Mouse (Mus musculus) forebrain, embryonic 12.5 days (tissue): ENCODE results near the gene Zdhhc13. TPM values are rescaled to one million over a fixed set of nuclear protein-coding genes. Genes with fewer than 3 reads are reported as not detected.

ENCODE experiments used
- ATAC-seq: fragments of 200-750 bp; cut with Nextera tagmentation; 2 replicates; pipeline ENCODE4 v1.8.0; 2017; ENCODE audit warnings: moderate TSS enrichment; ENCODE audit not compliant: low FRiP score
- H3K27ac ChIP-seq: fragments of 300-500 bp; sonication (generic); 2 replicates; pipeline ENCODE4 v1.5.1; 2016; ENCODE audit warnings: mild to moderate bottlenecking
- H3K27me3 ChIP-seq: fragments of 300-500 bp; sonication (generic); 2 replicates; pipeline ENCODE4 v1.6.1; 2016; ENCODE audit warnings: mild to moderate bottlenecking
- H3K36me3 ChIP-seq: fragments of 300-500 bp; sonication (generic); replicated peaks from 2 replicates; pipeline ENCODE4 v1.6.1; 2016; ENCODE audit warnings: mild to moderate bottlenecking
- H3K4me1 ChIP-seq: fragments of 300-500 bp; sonication (generic); 2 replicates; pipeline ENCODE4 v1.6.1; 2016
- H3K4me2 ChIP-seq: fragments of 300-500 bp; sonication (generic); 2 replicates; pipeline ENCODE4 v1.6.1; 2016; ENCODE audit warnings: mild to moderate bottlenecking, moderate library complexity
- H3K4me3 ChIP-seq: fragments of 300-500 bp; sonication (generic); replicated peaks from 2 replicates; pipeline ENCODE4 v1.5.1; 2016; ENCODE audit warnings: mild to moderate bottlenecking
- H3K9ac ChIP-seq: fragments of 300-500 bp; sonication (generic); 2 replicates; pipeline ENCODE4 v1.6.1; 2016; ENCODE audit warnings: mild to moderate bottlenecking
- H3K9me3 ChIP-seq: fragments of 300-500 bp; sonication (generic); 2 replicates; pipeline ENCODE4 v1.6.1; 2016
- WGBS: fragments of 180-500 bp; shearing (Covaris S2); methylation state at CpG from one replicate; pipeline ENCODE4 v1.1.7; 2016; 5-methylcytosine and 5-hydroxymethylcytosine counted together
- polyA plus RNA-seq: library from polyadenylated mRNA; unstranded; fragments of >200 nt; fragmentation: Nextera tagmentation; extraction: Ambion mirVana; gene quantifications from 2 replicates; pipeline ENCODE4 v1.2.1, GENCODE M21; 2016

The Zdhhc13 gene
- polyA plus RNA-seq, 1 experiment from 2014 or later = 38.9 TPM

GRCm38 (mm10) chr7:48832735-48833134 lies 43.9 kb downstream of the Zdhhc13 start:
- Histone ChIP-seq H3K9me3 (no peaks in the 10 kb centered on the region), H3K9ac (no peak overlapping the region), H3K4me1 (peaks cover 13% of the 10 kb centered on the region), H3K36me3 (peaks cover 5% of the 10 kb centered on the region), H3K27me3 (0 out of 2 replicates have a peak, but pooled peaks cover 6% of the 10 kb centered on the region), H3K4me2 (no peak overlapping the region), H3K4me3 (no peak overlapping the region), H3K27ac (no peak overlapping the region)
- no peak for ATAC-seq
- WGBS = 72% methylated on average over 1 of the region's 1 CpGs

GRCm38 (mm10) chr7:48834371-48834970 lies 45.7 kb downstream of the Zdhhc13 start:
- Histone ChIP-seq H3K36me3 (no peaks in the 10 kb centered on the region), H3K9ac (no peak overlapping the region), H3K9me3 (no peaks in the 10 kb centered on the region), H3K4me2 (no peak overlapping the region), H3K27ac (no peak overlapping the region), H3K4me3 (no peak overlapping the region), H3K27me3 (0 out of 2 replicates have a peak, but pooled peaks cover 7% of the 10 kb centered on the region), H3K4me1 (peaks cover 13% of the 10 kb centered on the region)
- 43% methylated on average over 4 of the region's 4 CpGs for WGBS
- no peak; the same call in 1 of the 2 replicates for ATAC-seq

DNA sequence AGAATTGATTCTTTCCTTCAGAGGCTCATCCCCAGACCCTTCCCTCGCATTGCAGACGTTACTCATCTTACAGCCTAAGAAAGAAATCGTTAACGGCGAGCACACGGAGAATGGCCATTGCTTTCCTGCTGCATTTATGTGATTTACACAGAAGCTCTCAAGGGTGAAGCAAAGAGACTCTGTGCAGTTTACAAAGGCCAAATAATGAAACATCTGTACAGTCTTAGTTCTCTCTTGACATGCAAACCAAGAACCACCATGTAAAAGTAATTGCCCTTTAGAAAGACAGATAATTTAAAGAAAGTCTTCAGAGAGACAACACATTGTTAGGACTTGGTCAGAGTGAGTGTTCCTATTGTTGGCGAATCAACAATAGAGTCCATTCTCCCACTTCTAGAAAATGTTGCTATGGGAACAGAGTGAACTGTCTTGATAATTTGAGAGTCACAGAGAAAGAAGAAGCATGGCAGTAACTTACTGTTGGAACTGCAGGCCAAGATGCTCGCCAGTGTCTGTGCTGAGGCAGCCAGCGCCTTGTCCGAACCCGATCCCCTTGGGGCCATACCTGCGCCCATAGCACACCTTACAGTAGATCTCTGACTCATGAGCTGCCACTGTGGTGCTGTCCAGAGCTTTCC lies 46.3 kb downstream of the Zdhhc13 start:
- peaks cover 13% of the 10 kb centered on the region for H3K4me1 ChIP-seq
- H3K4me3 ChIP-seq = no peak overlapping the region
- WGBS = 56% methylated on average over 12 of the region's 12 CpGs
- no peaks in the 10 kb centered on the region for H3K36me3 ChIP-seq
- 0 out of 2 replicates have a peak, but pooled peaks cover 7% of the 10 kb centered on the region for H3K27me3 ChIP-seq
- H3K27ac ChIP-seq = no peak overlapping the region
- H3K4me2 ChIP-seq = no peak overlapping the region
- H3K9me3 ChIP-seq = no peaks in the 10 kb centered on the region
- no peak overlapping the region for H3K9ac ChIP-seq
- ATAC-seq = no peak; the same call in 1 of the 2 replicates

GRCm38 (mm10) chr7:48836949-48837348 lies 48.1 kb downstream of the Zdhhc13 start:
- Histone ChIP-seq H3K4me3 (no peak overlapping the region), H3K27ac (no peak overlapping the region), H3K9ac (no peak overlapping the region), H3K4me2 (no peak overlapping the region), H3K36me3 (no peaks in the 10 kb centered on the region), H3K9me3 (no peaks in the 10 kb centered on the region), H3K27me3 (0 out of 2 replicates have a peak, but pooled peaks cover 7% of the 10 kb centered on the region), H3K4me1 (peaks cover 13% of the 10 kb centered on the region)
- 81% methylated on average over 6 of the region's 6 CpGs for WGBS
- ATAC-seq = no peak

DNA sequence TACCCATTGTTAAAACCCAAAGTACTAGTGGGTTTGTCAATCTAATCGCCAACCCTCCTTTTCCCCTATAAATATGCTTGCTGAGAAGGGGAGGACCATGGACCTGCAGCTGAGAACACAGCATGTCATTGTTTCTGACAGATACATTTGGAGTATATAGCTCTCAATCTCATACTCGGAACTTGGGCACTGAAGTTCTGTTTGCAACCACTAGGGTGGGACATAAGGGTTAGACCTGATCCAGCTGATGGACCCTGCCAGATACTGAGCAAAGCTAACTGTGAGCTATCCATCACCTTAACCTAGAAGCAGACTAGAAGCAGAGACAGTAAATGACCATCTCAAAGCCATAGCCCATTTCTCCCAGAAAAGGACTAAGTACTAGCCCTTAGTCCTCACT lies 49.6 kb downstream of the Zdhhc13 start:
- 71% methylated on average over 2 of the region's 2 CpGs for WGBS
- Histone ChIP-seq H3K9me3 (no peaks in the 10 kb centered on the region), H3K4me2 (no peak overlapping the region), H3K9ac (no peak overlapping the region), H3K4me3 (no peak overlapping the region), H3K27me3 (0 out of 2 replicates have a peak, but pooled peaks cover 3% of the 10 kb centered on the region), H3K27ac (no peak overlapping the region), H3K4me1 (peaks cover 13% of the 10 kb centered on the region), H3K36me3 (no peaks in the 10 kb centered on the region)
- no peak for ATAC-seq

DNA sequence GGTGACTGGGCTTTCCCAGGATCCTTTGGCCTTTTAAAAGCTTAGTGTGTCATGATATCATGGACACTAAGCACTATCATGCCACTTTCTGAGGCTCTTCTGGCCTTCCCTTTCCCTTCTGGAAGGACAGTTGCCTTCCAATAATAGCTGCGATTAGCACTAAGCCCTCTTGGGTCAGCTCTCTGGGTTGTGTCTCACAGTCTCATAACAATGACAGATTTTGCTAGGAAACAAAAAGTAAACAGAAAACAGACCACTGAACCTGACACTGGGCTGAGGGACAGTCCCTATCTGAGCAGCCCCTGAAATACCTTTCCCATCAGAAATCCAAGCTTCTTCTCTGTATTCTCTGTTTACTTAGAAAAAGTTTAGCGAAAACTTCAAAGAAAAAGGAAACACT lies 51.7 kb downstream of the Zdhhc13 start:
- H3K9ac ChIP-seq = no peak overlapping the region
- no peak overlapping the region for H3K4me3 ChIP-seq
- H3K4me1 ChIP-seq = peaks cover 2% of the 10 kb centered on the region
- WGBS = 84% methylated on average over 2 of the region's 2 CpGs
- H3K27me3 ChIP-seq = 0 out of 2 replicates have a peak, but pooled peaks cover 3% of the 10 kb centered on the region
- no peak for ATAC-seq
- H3K36me3 ChIP-seq = no peaks in the 10 kb centered on the region
- H3K27ac ChIP-seq = no peak overlapping the region
- no peak overlapping the region for H3K4me2 ChIP-seq
- no peaks in the 10 kb centered on the region for H3K9me3 ChIP-seq

DNA sequence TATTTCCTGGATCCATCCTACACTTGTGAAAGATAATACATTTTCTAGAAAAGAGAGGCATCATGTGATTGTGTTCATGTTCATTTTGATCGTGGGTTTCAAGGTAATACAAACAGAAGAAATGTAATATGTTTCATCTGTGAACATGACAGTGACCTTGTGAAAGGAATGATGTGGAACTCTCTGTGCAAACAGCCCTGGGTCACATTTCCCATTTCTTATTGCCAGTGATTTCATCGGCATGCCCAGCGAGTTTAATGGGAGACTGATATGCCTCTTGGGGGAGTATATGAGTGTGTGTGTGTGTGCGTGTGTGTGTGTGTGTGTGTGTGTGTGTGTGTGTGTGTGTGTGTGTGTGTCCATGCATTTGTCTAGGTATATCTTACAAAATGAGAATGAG lies 52.7 kb downstream of the Zdhhc13 start:
- no peak for ATAC-seq
- 82% methylated on average over 4 of the region's 4 CpGs for WGBS

DNA sequence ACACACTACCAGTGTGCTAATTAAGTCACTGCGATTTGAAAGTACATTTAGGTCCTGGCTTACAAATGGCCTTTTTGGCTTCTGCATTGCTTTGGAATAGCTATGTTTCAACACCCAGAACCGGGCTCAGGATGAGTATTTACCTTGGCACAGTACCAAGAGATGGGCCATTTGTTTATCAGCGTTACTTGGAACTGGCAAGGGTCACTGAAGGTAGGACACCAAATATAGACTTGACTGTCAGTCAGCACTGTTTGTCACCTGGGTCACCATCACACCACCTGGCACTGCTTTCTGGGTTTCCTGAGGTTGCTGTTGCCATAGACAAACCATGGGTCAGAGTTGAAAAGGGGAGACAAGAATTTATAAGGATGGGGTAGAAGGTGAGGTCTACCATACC lies 53.5 kb downstream of the Zdhhc13 start:
- H3K4me3 ChIP-seq = no peak overlapping the region
- no peaks in the 10 kb centered on the region for H3K4me1 ChIP-seq
- no peak overlapping the region for H3K4me2 ChIP-seq
- no peaks in the 10 kb centered on the region for H3K36me3 ChIP-seq
- WGBS = 86% methylated on average over 3 of the region's 3 CpGs
- no peak overlapping the region for H3K27ac ChIP-seq
- no peak overlapping the region for H3K9ac ChIP-seq
- H3K27me3 ChIP-seq = 0 out of 2 replicates have a peak, but pooled peaks cover 3% of the 10 kb centered on the region
- H3K9me3 ChIP-seq = no peaks in the 10 kb centered on the region
- no peak for ATAC-seq

More for the DNA sequence above, 52.7 kb downstream of the Zdhhc13 start:
- H3K27ac ChIP-seq = no peak overlapping the region
- no peak overlapping the region for H3K9ac ChIP-seq
- H3K9me3 ChIP-seq = no peaks in the 10 kb centered on the region
- no peaks in the 10 kb centered on the region for H3K36me3 ChIP-seq
- H3K4me2 ChIP-seq = no peak overlapping the region
- no peak overlapping the region for H3K4me3 ChIP-seq
- 0 out of 2 replicates have a peak, but pooled peaks cover 3% of the 10 kb centered on the region for H3K27me3 ChIP-seq
- no peaks in the 10 kb centered on the region for H3K4me1 ChIP-seq

GRCm38 (mm10) chr7:48843541-48843940 lies 54.7 kb downstream of the Zdhhc13 start:
- Histone ChIP-seq H3K9me3 (no peaks in the 10 kb centered on the region), H3K4me2 (no peak overlapping the region), H3K4me1 (peaks cover 8% of the 10 kb centered on the region), H3K36me3 (no peaks in the 10 kb centered on the region), H3K27me3 (no peaks in the 10 kb centered on the region), H3K4me3 (no peak overlapping the region), H3K9ac (no peak overlapping the region), H3K27ac (no peak overlapping the region)
- no peak for ATAC-seq
- WGBS = 89% methylated on average over 5 of the region's 5 CpGs

DNA sequence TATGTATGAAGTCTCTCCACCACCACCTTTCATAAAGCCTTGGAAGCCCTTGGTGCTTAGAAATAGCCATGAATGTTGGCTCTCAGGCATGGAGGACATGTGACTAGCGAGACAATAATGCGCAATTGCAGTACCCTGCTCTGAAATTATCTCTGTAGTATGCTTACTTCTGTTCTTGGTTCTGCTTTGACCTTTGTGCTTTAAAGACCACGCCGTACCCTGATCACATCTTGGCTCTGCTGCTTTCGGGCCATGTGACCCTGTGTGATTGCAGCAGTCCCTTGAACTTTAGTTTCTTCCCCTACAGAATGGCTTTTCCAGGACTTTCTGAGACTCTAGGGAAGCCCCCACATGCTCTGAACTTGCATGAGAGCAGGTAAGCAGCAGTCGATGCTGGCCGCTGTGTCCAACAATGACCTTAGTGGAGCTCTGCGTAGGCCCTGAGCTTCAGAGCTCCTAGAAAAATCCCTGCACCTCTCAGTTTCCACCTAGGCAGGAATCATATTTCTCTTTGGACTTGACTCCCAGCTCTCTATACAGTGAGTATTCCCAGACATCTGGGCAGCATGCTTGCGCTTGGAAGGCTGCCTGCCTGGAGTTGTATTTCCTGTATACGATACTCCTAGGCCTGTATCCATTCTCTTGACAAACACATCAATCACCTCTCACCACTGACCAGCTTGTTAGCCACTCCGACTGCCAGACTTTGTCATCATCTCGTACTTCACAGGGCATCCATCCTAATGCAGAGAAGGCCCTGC lies 56.6 kb downstream of the Zdhhc13 start:
- Histone ChIP-seq H3K27ac (no peak overlapping the region), H3K9me3 (no peaks in the 10 kb centered on the region), H3K36me3 (no peaks in the 10 kb centered on the region), H3K9ac (no peak overlapping the region), H3K4me3 (no peak overlapping the region), H3K4me1 (peaks cover 8% of the 10 kb centered on the region), H3K4me2 (no peak overlapping the region), H3K27me3 (no peaks in the 10 kb centered on the region)
- 90% methylated on average over 12 of the region's 12 CpGs for WGBS
- ATAC-seq = no peak

DNA sequence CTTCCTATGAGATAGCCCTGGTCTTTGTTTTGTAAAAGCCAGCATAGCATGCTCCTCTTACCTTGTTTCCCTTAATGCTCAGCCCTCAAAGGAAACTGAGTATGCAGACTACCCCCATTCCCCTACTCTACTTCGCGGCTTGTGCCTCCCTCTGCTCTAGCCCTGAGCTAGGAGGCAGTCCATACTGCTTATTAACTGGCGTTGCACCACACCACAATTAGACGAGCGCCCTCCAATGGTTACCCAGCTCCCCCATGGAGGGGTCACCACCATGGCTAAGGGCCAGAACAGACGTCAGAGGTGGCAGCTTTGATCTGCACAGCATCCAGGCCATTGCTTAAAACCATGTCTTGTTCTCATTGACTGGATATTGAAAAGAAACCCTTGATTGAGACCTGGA lies 58.0 kb downstream of the Zdhhc13 start:
- Histone ChIP-seq H3K27ac (no peak overlapping the region), H3K9ac (no peak overlapping the region), H3K4me3 (no peak overlapping the region), H3K4me1 (peaks cover 9% of the 10 kb centered on the region), H3K9me3 (no peaks in the 10 kb centered on the region), H3K27me3 (no peaks in the 10 kb centered on the region), H3K36me3 (no peaks in the 10 kb centered on the region), H3K4me2 (no peak overlapping the region)
- WGBS = 52% methylated on average over 6 of the region's 6 CpGs
- ATAC-seq = no peak

DNA sequence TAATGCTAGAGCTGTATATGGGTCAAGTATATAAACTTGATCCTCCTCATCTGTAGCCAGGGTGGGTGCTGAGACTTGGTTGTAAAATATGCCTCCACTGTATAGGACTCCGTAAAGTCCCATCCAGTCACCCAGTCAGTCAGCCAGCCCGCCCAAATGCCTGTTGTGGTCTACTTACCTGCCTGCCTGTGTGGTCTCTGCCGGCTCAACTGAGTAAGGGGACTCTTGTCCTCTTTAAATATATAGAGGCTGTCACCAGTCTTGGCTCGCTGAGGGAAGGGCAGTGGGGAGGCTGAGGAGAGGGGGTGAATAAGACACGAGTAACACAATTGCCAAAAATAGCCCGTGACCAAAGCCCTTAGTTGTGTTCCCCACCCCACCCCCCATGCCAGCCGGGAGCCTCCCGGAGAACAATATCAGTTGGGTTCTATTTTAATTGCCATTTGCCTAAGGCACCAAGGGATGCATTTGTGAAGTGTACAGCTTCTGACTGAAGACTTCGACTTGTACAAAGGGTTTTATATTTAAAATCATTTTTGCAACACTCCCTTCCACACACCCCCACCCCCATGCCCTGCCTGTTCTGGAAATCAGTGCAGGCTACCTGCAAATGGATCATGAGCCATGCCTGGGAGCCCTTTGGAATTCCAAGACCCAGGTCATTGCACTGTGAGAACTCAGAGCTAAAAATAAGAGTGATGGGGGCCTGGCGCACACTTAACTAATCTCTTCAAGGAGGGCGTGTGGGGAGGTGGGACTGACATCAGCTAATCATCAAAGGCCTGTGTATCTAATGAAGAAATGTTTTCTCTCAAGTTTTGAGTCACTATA lies 59.2 kb downstream of the Zdhhc13 start, which contains the start of gene Csrp3:
Gene Csrp3, minus strand, starts transcription at position 214 of the 831 bp plus-strand sequence.
- H3K27me3 ChIP-seq = no peaks in the 10 kb centered on the region
- H3K4me2 ChIP-seq = no peak within 1 kb of the TSS
- H3K4me3 ChIP-seq = no peak within 1 kb of the TSS
- H3K9ac ChIP-seq = no peak within 1 kb of the TSS
- H3K4me1 ChIP-seq = peaks cover 11% of the 10 kb centered on the region
- no peak within 1 kb of the TSS for H3K27ac ChIP-seq
- H3K9me3 ChIP-seq = no peaks in the 10 kb centered on the region
- no peaks in the 10 kb centered on the region for H3K36me3 ChIP-seq
- no peak for ATAC-seq
- WGBS = 53% methylated on average over 11 of the region's 11 CpGs
